Mouse (Mus musculus): ENCODE measurements around the gene Paqr3. TPM values are rescaled to one million over a fixed set of nuclear protein-coding genes. Genes with fewer than 3 reads are reported as not detected.

Paqr3 gene
- total RNA-seq (2014; rRNA removed) (44.7 and 45.3 TPM in 2 replicates), polyA plus RNA-seq (2015; fragmentation: Nextera tagmentation; extraction: Ambion mirVana) (9.8 and 11.6 TPM in 2 replicates)

DNA sequence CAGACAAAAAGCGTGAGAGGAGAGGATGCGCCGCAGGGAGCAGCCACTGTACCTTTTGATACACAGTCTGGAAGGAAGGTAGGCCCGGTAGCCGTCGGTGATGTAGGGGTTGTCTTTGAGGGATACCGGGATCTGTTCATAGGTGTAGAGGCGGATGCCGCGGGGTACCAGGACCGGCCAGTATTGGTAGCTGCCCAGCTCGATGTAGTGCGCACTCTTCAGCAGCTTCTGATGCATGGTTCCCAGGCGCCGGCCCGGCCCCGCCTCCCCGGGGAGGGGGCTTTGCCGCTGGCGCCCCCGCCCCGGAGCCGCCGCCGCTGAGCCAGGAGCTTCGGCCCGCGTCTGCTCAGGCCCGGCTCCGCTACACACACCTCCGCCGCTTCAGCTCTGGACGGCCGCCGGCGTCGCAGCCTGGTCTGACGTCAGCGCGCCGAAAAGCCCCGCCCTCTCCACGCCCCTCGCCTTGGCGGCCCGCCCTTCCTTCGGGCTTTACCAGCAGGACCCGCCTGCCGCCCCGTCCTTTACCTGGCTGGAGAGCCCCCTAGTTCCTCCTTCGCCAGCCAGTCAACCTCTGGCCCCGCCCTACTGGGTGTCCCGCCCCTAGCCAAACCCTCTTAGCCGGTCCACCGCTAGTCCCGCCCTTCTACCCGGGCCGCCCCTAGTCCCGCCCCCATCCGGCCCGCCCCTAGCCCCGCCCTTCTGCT is at the start of gene Paqr3:
Paqr3 (minus strand) TSS at position 390 of the 704 bp plus-strand sequence.
- under 1% methylated on average over 57 of the region's 62 CpGs for WGBS
- H3K36me3 ChIP-seq (ENCODE audit: insufficient read depth, low read length), result no peaks in the 10 kb centered on the region
- peak within 1 kb of the TSS; percentile 66 for H3K4me3 ChIP-seq (ENCODE audit: low read length)
- ATAC-seq, result peak; percentile 98
- H3K9ac ChIP-seq (replicated peaks; ENCODE audit: low read length), result peak within 1 kb of the TSS; percentile 68
- no peaks in the 10 kb centered on the region for H3K9me3 ChIP-seq (ENCODE audit: low read length)
- no peaks in the 10 kb centered on the region for H3K27me3 ChIP-seq (ENCODE audit: insufficient read depth, low read length)
- no peak for TF ChIP-seq CTCF (IDR thresholded peaks at IDR 0.05; ENCODE audit: low read depth)
- DNase-seq (ENCODE audit: low spot score), result peak; percentile 95
- peak within 1 kb of the TSS; percentile 59 for H3K4me2 ChIP-seq (ENCODE audit: low read depth, low read length)
- H3K27ac ChIP-seq, result peak within 1 kb of the TSS; percentile 76
- 0 out of 2 replicates have a peak, but pooled peaks cover 12% of the 10 kb centered on the region for H3K4me1 ChIP-seq (ENCODE audit: insufficient read depth, low read length)

DNA sequence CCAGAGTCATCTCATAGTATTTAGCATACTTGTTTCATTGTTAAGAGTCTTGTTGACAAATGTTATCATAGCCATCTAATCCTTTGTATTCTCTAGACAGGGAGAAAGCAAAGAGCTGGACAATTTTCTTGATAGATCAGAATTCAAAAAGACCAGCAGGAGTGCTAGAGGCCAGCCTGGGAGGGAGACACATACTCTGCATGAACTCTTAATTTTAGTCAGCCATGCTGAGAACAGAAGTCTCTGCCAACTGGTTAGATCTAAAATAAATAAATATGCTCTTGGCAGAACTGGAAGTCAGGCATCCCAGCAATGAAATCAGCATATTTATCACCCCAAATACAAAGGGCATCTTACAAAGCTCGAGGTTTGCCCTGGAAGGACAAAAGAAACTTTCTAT is 43.3 kb upstream of the Paqr3 start:
- H3K36me3 ChIP-seq (ENCODE audit: insufficient read depth, low read length), result no peaks in the 10 kb centered on the region
- DNase-seq (ENCODE audit: low spot score), result peak; percentile 29
- H3K4me2 ChIP-seq (ENCODE audit: low read depth, low read length), result no peak overlapping the region
- H3K4me1 ChIP-seq (ENCODE audit: insufficient read depth, low read length), result no peaks in the 10 kb centered on the region
- TF ChIP-seq CTCF (IDR thresholded peaks at IDR 0.05; ENCODE audit: low read depth), result no peak; the same call in 1 of the 2 replicates
- H3K9me3 ChIP-seq (ENCODE audit: low read length), result no peaks in the 10 kb centered on the region
- H3K27ac ChIP-seq, result no peak overlapping the region
- ATAC-seq, result no peak
- 9% methylated on average over 1 of the region's 1 CpGs for WGBS
- no peak overlapping the region for H3K9ac ChIP-seq (replicated peaks; ENCODE audit: low read length)
- no peak overlapping the region for H3K4me3 ChIP-seq (ENCODE audit: low read length)
- no peaks in the 10 kb centered on the region for H3K27me3 ChIP-seq (ENCODE audit: insufficient read depth, low read length)

DNA sequence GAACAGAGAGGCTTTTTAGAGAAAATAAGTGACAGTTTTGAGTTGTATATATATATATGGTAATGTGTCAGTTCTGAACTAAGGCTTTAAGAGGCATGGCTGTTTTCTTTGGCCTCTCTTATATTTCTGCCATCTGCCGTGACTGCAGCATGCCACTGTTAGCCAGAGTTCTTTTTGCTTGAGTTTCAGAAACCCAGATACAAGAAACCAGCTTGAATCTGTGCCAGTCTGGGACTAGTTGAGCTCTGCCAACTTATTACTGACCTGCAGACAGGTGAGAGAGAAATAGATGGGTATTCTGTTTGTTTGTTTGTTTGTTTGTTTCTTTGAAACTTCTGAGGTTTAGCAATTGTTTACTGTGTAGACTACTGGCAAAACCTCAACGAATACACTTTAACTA is 23.9 kb upstream of the Paqr3 start:
- Histone ChIP-seq H3K27me3 (ENCODE audit: insufficient read depth, low read length) (no peaks in the 10 kb centered on the region), H3K36me3 (ENCODE audit: insufficient read depth, low read length) (no peaks in the 10 kb centered on the region), H3K27ac (no peak overlapping the region), H3K4me2 (ENCODE audit: low read depth, low read length) (no peak overlapping the region), H3K4me1 (ENCODE audit: insufficient read depth, low read length) (no peaks in the 10 kb centered on the region), H3K9ac (replicated peaks; ENCODE audit: low read length) (no peak overlapping the region), H3K4me3 (ENCODE audit: low read length) (no peak overlapping the region), H3K9me3 (ENCODE audit: low read length) (no peaks in the 10 kb centered on the region)
- ATAC-seq (no peak), DNase-seq (ENCODE audit: low spot score) (no peak)
- TF ChIP-seq CTCF (IDR thresholded peaks at IDR 0.05; ENCODE audit: low read depth), result no peak
- 70% methylated on average over 2 of the region's 2 CpGs for WGBS

DNA sequence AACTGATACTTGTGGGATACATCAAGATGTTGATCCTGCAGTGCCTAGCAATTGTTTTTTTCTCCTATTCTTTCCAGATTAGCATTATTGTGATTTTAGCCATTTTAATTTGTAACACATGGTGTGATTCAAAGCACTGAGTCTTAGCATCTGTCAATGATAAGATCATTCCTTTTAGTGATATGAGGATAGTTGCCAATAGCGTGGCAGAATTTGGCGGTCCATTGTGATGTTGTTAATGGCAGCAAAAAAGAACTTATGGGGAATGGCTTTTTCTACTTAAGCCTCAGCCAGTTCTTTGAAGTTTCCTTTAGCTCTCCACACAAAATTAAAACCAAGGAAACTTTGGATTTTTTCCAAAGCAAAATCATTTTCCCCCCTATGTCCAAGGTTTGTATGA is 18.2 kb upstream of the Paqr3 start:
- Histone ChIP-seq H3K9ac (replicated peaks; ENCODE audit: low read length) (no peak overlapping the region), H3K36me3 (ENCODE audit: insufficient read depth, low read length) (no peaks in the 10 kb centered on the region), H3K4me2 (ENCODE audit: low read depth, low read length) (no peak overlapping the region), H3K27ac (no peak overlapping the region), H3K4me1 (ENCODE audit: insufficient read depth, low read length) (no peaks in the 10 kb centered on the region), H3K4me3 (ENCODE audit: low read length) (no peak overlapping the region), H3K27me3 (ENCODE audit: insufficient read depth, low read length) (no peaks in the 10 kb centered on the region), H3K9me3 (ENCODE audit: low read length) (no peaks in the 10 kb centered on the region)
- DNase-seq (ENCODE audit: low spot score), result no peak
- 82% methylated on average over 2 of the region's 2 CpGs for WGBS
- TF ChIP-seq CTCF (IDR thresholded peaks at IDR 0.05; ENCODE audit: low read depth), result no peak
- ATAC-seq, result no peak

DNA sequence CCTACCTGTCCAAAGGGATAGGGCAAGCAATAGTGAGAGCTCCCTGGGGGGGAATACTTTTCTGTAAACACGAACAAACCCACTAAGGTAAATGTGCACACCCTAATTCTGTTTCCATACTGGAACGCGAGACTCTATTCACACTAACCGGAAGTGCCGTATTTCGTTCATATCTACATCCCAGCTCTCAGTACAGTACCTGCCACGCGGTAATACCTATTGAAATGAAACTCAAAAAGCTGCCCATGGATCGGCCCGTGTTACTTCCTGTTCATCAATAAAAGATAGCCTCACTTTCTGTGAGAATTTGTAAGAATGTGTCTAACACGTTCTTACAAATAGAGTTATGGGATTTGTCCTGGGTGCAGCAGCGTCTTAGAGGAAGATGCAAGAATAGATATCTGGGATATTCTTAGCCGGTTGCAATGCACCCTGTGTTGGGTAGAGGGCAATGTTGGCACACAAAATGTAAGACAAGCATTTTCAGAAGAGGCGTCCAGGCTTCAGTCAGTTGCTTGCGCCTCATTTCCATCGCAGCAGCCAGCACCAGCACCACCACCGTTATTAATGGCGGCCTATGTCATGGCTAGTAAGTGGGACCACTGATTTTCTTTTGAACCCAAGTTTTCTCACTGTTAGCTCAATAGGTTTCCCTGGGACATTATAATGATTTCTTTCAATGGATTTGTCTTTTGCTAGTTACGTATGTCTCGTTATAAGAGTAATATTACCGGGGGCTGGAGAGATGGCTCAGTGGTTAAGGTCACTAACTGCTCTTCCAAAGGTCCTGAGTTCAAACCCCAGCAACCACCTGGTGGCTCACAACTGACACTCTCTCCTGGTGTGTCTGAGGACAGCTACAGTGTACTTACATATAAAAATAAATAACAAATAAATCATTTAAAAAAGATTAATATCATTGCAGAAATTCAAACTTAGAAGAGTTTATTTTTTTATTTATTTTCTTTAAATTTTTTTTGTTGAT is 17.1 kb upstream of the Paqr3 start:
- 48% methylated on average over 21 of the region's 21 CpGs for WGBS
- DNase-seq (ENCODE audit: low spot score) (peak; percentile 95), ATAC-seq (peak; percentile 84)
- H3K9ac ChIP-seq (replicated peaks; ENCODE audit: low read length), result no peak overlapping the region
- no peaks in the 10 kb centered on the region for H3K4me1 ChIP-seq (ENCODE audit: insufficient read depth, low read length)
- peak; percentile 92 for TF ChIP-seq CTCF (IDR thresholded peaks at IDR 0.05; ENCODE audit: low read depth)
- H3K27ac ChIP-seq, result no peak overlapping the region
- H3K27me3 ChIP-seq (ENCODE audit: insufficient read depth, low read length), result no peaks in the 10 kb centered on the region
- no peak overlapping the region for H3K4me3 ChIP-seq (ENCODE audit: low read length)
- H3K9me3 ChIP-seq (ENCODE audit: low read length), result no peaks in the 10 kb centered on the region
- 0 out of 2 replicates have a peak overlapping the region, but pooled peaks have one; percentile 16 for H3K4me2 ChIP-seq (ENCODE audit: low read depth, low read length)
- H3K36me3 ChIP-seq (ENCODE audit: insufficient read depth, low read length), result no peaks in the 10 kb centered on the region

DNA sequence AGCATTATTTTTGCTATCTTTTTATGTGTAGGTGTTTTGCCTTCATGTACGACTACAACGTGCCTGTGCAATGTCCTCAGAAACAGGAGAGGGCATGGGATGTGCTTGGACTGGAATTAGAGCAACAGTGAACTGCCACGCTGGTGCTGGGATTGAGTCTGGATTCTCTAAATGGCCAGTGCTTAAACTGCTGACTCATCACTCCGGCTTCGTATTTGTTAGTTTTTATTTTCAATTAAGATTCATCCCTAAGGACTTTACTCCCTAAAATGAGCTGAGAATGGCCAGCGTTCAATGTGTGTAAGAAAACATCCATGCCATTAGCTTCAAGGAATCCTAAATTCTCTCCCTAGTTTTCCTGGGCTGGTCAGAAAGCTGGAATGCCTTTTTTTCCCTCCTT is 15.9 kb upstream of the Paqr3 start:
- H3K9ac ChIP-seq (replicated peaks; ENCODE audit: low read length), result no peak overlapping the region
- WGBS, result 86% methylated on average over 6 of the region's 6 CpGs
- H3K27ac ChIP-seq, result no peak overlapping the region
- DNase-seq (ENCODE audit: low spot score) (no peak), ATAC-seq (no peak)
- no peaks in the 10 kb centered on the region for H3K36me3 ChIP-seq (ENCODE audit: insufficient read depth, low read length)
- TF ChIP-seq CTCF (IDR thresholded peaks at IDR 0.05; ENCODE audit: low read depth), result no peak
- no peaks in the 10 kb centered on the region for H3K4me1 ChIP-seq (ENCODE audit: insufficient read depth, low read length)
- no peak overlapping the region for H3K4me2 ChIP-seq (ENCODE audit: low read depth, low read length)
- H3K9me3 ChIP-seq (ENCODE audit: low read length), result no peaks in the 10 kb centered on the region
- no peak overlapping the region for H3K4me3 ChIP-seq (ENCODE audit: low read length)
- H3K27me3 ChIP-seq (ENCODE audit: insufficient read depth, low read length), result no peaks in the 10 kb centered on the region

All from hindbrain, postnatal 0 days (tissue).